Mouse (Mus musculus): ENCODE data around the gene Eps8l1. TPM values are rescaled to one million over a fixed set of nuclear protein-coding genes. Genes with fewer than 3 reads are reported as not detected.

The Eps8l1 gene
- polyA plus RNA-seq, 1 experiment from 2014 or later, result 7.3 TPM

- H3K4me3 ChIP-seq (replicated peaks; ENCODE audit: low read length), result no peak overlapping the region
- peaks cover 33% of the 10 kb centered on the region for H3K36me3 ChIP-seq (replicated peaks; ENCODE audit: control insufficient read depth, insufficient read depth)
These were observed 36.0 kb downstream of the Eps8l1 start for GRCm38 (mm10) chr7:4496468-4496867.

GRCm38 (mm10) chr7:4497271-4497903 lies 36.9 kb downstream of the Eps8l1 start:
- ATAC-seq (ENCODE audit: low FRiP score) (no peak), DNase-seq (ENCODE audit: low spot score) (no peak)
- Histone ChIP-seq H3K4me3 (replicated peaks; ENCODE audit: low read length) (no peak overlapping the region), H3K4me1 (replicated peaks; ENCODE audit: control insufficient read depth, insufficient read depth, low read length) (peaks cover 33% of the 10 kb centered on the region), H3K9ac (no peak overlapping the region), H3K27me3 (ENCODE audit: control insufficient read depth, insufficient read depth, low read length) (no peaks in the 10 kb centered on the region), H3K27ac (no peak overlapping the region), H3K9me3 (ENCODE audit: control insufficient read depth, low read length) (no peaks in the 10 kb centered on the region), H3K4me2 (replicated peaks) (0 out of 2 replicates have a peak overlapping the region, but pooled peaks have one; percentile 89), H3K36me3 (replicated peaks; ENCODE audit: control insufficient read depth, insufficient read depth) (peaks cover 27% of the 10 kb centered on the region)
- 87% methylated on average over 9 of the region's 9 CpGs for WGBS

More at GRCm38 (mm10) chr7:4496468-4496867, 36.0 kb downstream of the Eps8l1 start:
- Histone ChIP-seq H3K4me2 (replicated peaks) (no peak overlapping the region), H3K9me3 (ENCODE audit: control insufficient read depth, low read length) (no peaks in the 10 kb centered on the region), H3K27me3 (ENCODE audit: control insufficient read depth, insufficient read depth, low read length) (no peaks in the 10 kb centered on the region), H3K27ac (no peak overlapping the region), H3K9ac (no peak overlapping the region), H3K4me1 (replicated peaks; ENCODE audit: control insufficient read depth, insufficient read depth, low read length) (peaks cover 33% of the 10 kb centered on the region)
- DNase-seq (ENCODE audit: low spot score) (no peak), ATAC-seq (ENCODE audit: low FRiP score) (no peak)
- 98% methylated on average over 3 of the region's 3 CpGs for WGBS

GRCm38 (mm10) chr7:4498251-4498650 lies 37.8 kb downstream of the Eps8l1 start:
- WGBS, result 4% methylated on average over 9 of the region's 9 CpGs
- Histone ChIP-seq H3K9me3 (ENCODE audit: control insufficient read depth, low read length) (no peaks in the 10 kb centered on the region), H3K27me3 (ENCODE audit: control insufficient read depth, insufficient read depth, low read length) (no peaks in the 10 kb centered on the region), H3K9ac (peak overlapping the region; percentile 96; the same call in 1 of the 2 replicates), H3K4me1 (replicated peaks; ENCODE audit: control insufficient read depth, insufficient read depth, low read length) (peaks cover 33% of the 10 kb centered on the region), H3K4me3 (replicated peaks; ENCODE audit: low read length) (no peak overlapping the region; the same call in 1 of the 2 replicates), H3K36me3 (replicated peaks; ENCODE audit: control insufficient read depth, insufficient read depth) (peaks cover 21% of the 10 kb centered on the region), H3K27ac (no peak overlapping the region), H3K4me2 (replicated peaks) (peak overlapping the region; percentile 89)
- DNase-seq (ENCODE audit: low spot score) (peak; percentile 60), ATAC-seq (ENCODE audit: low FRiP score) (0 out of 2 replicates have a peak, but pooled peaks have one; percentile 12)

- 92% methylated on average over 4 of the region's 4 CpGs for WGBS
- Histone ChIP-seq H3K4me3 (replicated peaks; ENCODE audit: low read length) (no peak overlapping the region), H3K27me3 (ENCODE audit: control insufficient read depth, insufficient read depth, low read length) (no peaks in the 10 kb centered on the region), H3K9me3 (ENCODE audit: control insufficient read depth, low read length) (no peaks in the 10 kb centered on the region), H3K36me3 (replicated peaks; ENCODE audit: control insufficient read depth, insufficient read depth) (peaks cover 13% of the 10 kb centered on the region), H3K27ac (no peak overlapping the region), H3K9ac (peak overlapping the region; percentile 96; the same call in 1 of the 2 replicates), H3K4me1 (replicated peaks; ENCODE audit: control insufficient read depth, insufficient read depth, low read length) (peaks cover 33% of the 10 kb centered on the region), H3K4me2 (replicated peaks) (peak overlapping the region; percentile 89)
- ATAC-seq (ENCODE audit: low FRiP score), result no peak
- no peak for DNase-seq (ENCODE audit: low spot score)
These were observed 38.6 kb downstream of the Eps8l1 start for GRCm38 (mm10) chr7:4499034-4499433.

GRCm38 (mm10) chr7:4500892-4501471 lies 40.5 kb downstream of the Eps8l1 start:
- Histone ChIP-seq H3K27me3 (ENCODE audit: control insufficient read depth, insufficient read depth, low read length) (no peaks in the 10 kb centered on the region), H3K9ac (peak overlapping the region; percentile 96), H3K36me3 (replicated peaks; ENCODE audit: control insufficient read depth, insufficient read depth) (peaks cover 12% of the 10 kb centered on the region), H3K4me2 (replicated peaks) (peak overlapping the region; percentile 89), H3K4me3 (replicated peaks; ENCODE audit: low read length) (peak overlapping the region; percentile 88), H3K27ac (peak overlapping the region; percentile 86), H3K4me1 (replicated peaks; ENCODE audit: control insufficient read depth, insufficient read depth, low read length) (peaks cover 33% of the 10 kb centered on the region), H3K9me3 (ENCODE audit: control insufficient read depth, low read length) (no peaks in the 10 kb centered on the region)
- peak; percentile 51 for ATAC-seq (ENCODE audit: low FRiP score)
- WGBS, result 0% methylated on average over 43 of the region's 52 CpGs
- peak; percentile 37 for DNase-seq (ENCODE audit: low spot score)

GRCm38 (mm10) chr7:4501558-4502397 lies 41.3 kb downstream of the Eps8l1 start, which contains the start of gene Ppp1r12c:
Gene Ppp1r12c (minus strand): TSS chr7:4501680.
- peak within 1 kb of the TSS; percentile 86 for H3K27ac ChIP-seq
- peaks cover 33% of the 10 kb centered on the region for H3K4me1 ChIP-seq (replicated peaks; ENCODE audit: control insufficient read depth, insufficient read depth, low read length)
- peak; percentile 94 for DNase-seq (ENCODE audit: low spot score)
- peak within 1 kb of the TSS; percentile 89 for H3K4me2 ChIP-seq (replicated peaks)
- H3K9me3 ChIP-seq (ENCODE audit: control insufficient read depth, low read length), result no peaks in the 10 kb centered on the region
- H3K36me3 ChIP-seq (replicated peaks; ENCODE audit: control insufficient read depth, insufficient read depth), result peaks cover 4% of the 10 kb centered on the region; the same call in 1 of the 2 replicates
- peak; percentile 92 for ATAC-seq (ENCODE audit: low FRiP score)
- H3K27me3 ChIP-seq (ENCODE audit: control insufficient read depth, insufficient read depth, low read length), result no peaks in the 10 kb centered on the region
- peak within 1 kb of the TSS; percentile 88 for H3K4me3 ChIP-seq (replicated peaks; ENCODE audit: low read length)
- H3K9ac ChIP-seq, result peak within 1 kb of the TSS; percentile 96
- WGBS, result under 1% methylated on average over 57 of the region's 62 CpGs

- H3K36me3 ChIP-seq (replicated peaks; ENCODE audit: control insufficient read depth, insufficient read depth), result no peaks in the 10 kb centered on the region
- H3K9me3 ChIP-seq (ENCODE audit: control insufficient read depth, low read length), result no peaks in the 10 kb centered on the region
- no peak overlapping the region for H3K27ac ChIP-seq
- 12% methylated on average over 14 of the region's 14 CpGs for WGBS
- no peak for ATAC-seq (ENCODE audit: low FRiP score)
- H3K4me2 ChIP-seq (replicated peaks), result peak overlapping the region; percentile 89
- peak overlapping the region; percentile 96 for H3K9ac ChIP-seq
- peak; percentile 50 for DNase-seq (ENCODE audit: low spot score)
- H3K4me3 ChIP-seq (replicated peaks; ENCODE audit: low read length), result peak overlapping the region; percentile 88
- no peaks in the 10 kb centered on the region for H3K27me3 ChIP-seq (ENCODE audit: control insufficient read depth, insufficient read depth, low read length)
- peaks cover 33% of the 10 kb centered on the region for H3K4me1 ChIP-seq (replicated peaks; ENCODE audit: control insufficient read depth, insufficient read depth, low read length)
These were observed 42.1 kb downstream of the Eps8l1 start for GRCm38 (mm10) chr7:4502421-4503090.

- Histone ChIP-seq H3K27me3 (ENCODE audit: control insufficient read depth, insufficient read depth, low read length) (no peaks in the 10 kb centered on the region), H3K4me2 (replicated peaks) (no peak overlapping the region), H3K4me1 (replicated peaks; ENCODE audit: control insufficient read depth, insufficient read depth, low read length) (peaks cover 28% of the 10 kb centered on the region), H3K4me3 (replicated peaks; ENCODE audit: low read length) (no peak overlapping the region), H3K9me3 (ENCODE audit: control insufficient read depth, low read length) (no peaks in the 10 kb centered on the region), H3K9ac (no peak overlapping the region), H3K27ac (no peak overlapping the region), H3K36me3 (replicated peaks; ENCODE audit: control insufficient read depth, insufficient read depth) (no peaks in the 10 kb centered on the region)
- ATAC-seq (ENCODE audit: low FRiP score), result no peak
- 73% methylated on average over 4 of the region's 4 CpGs for whole genome bisulfite sequencing
- DNase-seq (ENCODE audit: low spot score), result no peak
These were observed 42.6 kb downstream of the Eps8l1 start for GRCm38 (mm10) chr7:4503100-4503499.

Measured in hindbrain, embryonic 14.5 days (tissue).